Mouse (Mus musculus) left cerebral cortex, adult 9 months (tissue): ENCODE measurements around the gene Olfr412.

Experiments
- DNase-seq, 2 experiments: peaks; one replicate each; pipeline ENCODE4 v3.0.0; 2022; ENCODE audit warnings: low spot score in 2 of 2

Gene Olfr412

DNA sequence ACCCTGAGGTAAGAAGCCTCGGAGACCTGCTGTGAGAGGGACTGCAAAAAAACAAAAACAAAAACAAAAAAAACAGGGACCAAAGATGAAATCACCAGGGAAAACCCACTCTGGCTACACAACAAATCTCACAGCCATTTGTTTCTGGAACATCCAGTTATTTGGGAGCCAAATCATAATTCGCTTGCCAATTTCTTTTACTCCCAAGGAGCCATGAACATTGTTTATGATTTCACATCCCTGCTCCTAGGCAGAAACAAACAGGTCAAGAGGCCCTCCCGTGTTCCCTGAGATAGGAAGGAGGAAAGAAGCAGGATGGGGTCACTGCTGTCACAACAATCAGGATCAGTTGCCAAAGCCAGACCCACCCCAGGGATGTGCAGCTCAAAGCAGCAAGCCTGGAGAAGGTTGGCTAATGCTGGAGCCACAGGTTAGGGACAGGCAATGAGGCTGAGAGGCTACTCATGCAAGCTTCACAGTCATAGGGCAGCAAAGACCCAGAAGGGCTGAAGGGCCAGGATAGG lies 51.6 kb downstream of the Olfr412 start:
- no peak for DNase-seq

DNA sequence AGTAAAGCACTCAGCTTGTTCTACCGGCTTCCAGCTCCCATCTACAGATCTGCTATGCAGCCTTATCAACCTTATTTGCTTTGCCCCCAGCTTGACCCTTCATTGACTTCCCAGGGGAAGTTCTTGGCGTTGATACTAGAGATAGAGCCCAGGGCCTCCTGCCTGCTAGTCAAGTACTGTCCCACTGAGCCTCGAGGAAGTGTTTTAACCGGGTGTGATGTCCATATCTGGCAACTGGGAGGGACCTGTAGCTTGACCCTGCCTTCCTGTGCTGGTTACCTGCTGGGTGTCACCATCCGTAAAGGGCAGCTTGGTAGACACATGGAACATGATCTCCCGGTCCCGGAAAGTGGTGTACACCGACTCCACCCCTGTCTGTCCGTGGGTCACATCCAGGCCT lies 52.2 kb downstream of the Olfr412 start:
- no peak for DNase-seq

DNA sequence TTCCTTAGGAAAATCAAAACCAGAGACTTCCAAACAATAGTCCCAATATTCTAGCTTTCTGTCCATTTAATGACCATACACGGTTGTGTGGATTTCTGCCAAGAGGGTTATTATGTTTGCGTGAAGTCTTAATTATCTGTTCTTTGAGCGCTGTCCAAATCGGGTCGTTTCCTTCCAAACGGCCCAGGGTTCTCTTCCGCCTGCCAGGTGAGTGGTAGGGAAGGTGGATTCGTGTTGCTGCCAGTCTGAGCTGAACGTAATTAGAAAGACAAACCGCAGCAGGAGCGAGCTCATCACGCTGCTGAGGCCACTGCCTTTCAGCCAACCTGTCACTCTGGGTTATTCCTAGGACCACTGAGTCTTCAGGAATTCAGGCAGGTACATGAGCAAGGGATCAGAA lies 53.9 kb downstream of the Olfr412 start:
- no peak for DNase-seq
